In genomic region chr7:84237655-84238054, GRCm38 (mm10) we compare ENCODE assay signal across 17 mouse cellular contexts.
DNase-seq lines count a peak whose midpoint lies in the region; ATAC-seq and TF ChIP-seq lines count a peak whose summit lies in the region.
"Had no signal": no experiment of that assay in that cellular context is flagged by ENCODE, and none has a peak within 500 bp of the region (broad histone marks: within the 10 kb centered on the region; RNA-seq: fewer than 3 reads in every experiment).

No protein-coding gene starts in this region.

- H3K27me3 ChIP-seq in lung, embryonic 14.5 days (ENCODE audit: insufficient read depth, low read length) = no peaks in the 10 kb centered on the region
- H3K27me3 ChIP-seq in intestine, embryonic 16.5 days (replicated peaks; ENCODE audit: control insufficient read depth, insufficient read depth, low read length) = no peaks in the 10 kb centered on the region
- no peaks in the 10 kb centered on the region for H3K27me3 ChIP-seq in stomach, postnatal 0 days (ENCODE audit: control insufficient read depth, insufficient read depth, low read length)
- no peaks in the 10 kb centered on the region for H3K27me3 ChIP-seq in forebrain, embryonic 12.5 days
- H3K27me3 ChIP-seq: midbrain, embryonic 13.5 days had no signal

- no peak for TF ChIP-seq EP300 in stomach, postnatal 0 days (optimal IDR thresholded peaks at IDR 0.05)

- TF ChIP-seq CTCF in lung, embryonic 14.5 days (IDR thresholded peaks at IDR 0.05; ENCODE audit: low read depth) = no peak
- TF ChIP-seq CTCF in lung, adult 2 months (IDR thresholded peaks at IDR 0.05; ENCODE audit: insufficient read depth, low read length) = no peak
- TF ChIP-seq CTCF in stomach, postnatal 0 days (IDR thresholded peaks at IDR 0.05; ENCODE audit: low read depth) = no peak

- H3K36me3 ChIP-seq in lung, embryonic 14.5 days (ENCODE audit: insufficient read depth) = no peaks in the 10 kb centered on the region
- H3K36me3 ChIP-seq in intestine, embryonic 16.5 days (ENCODE audit: control insufficient read depth, insufficient read depth, low read length) = no peaks in the 10 kb centered on the region
- H3K36me3 ChIP-seq in stomach, postnatal 0 days (ENCODE audit: control insufficient read depth, insufficient read depth, low read length) = no peaks in the 10 kb centered on the region
- H3K36me3 ChIP-seq in forebrain, embryonic 12.5 days (replicated peaks) = no peaks in the 10 kb centered on the region
- H3K36me3 ChIP-seq: G1E; midbrain, embryonic 13.5 days had no signal

- peak; percentile 69; the same call in 1 of the 2 replicates for ATAC-seq in lung, embryonic 14.5 days (ENCODE audit: insufficient read depth)
- peak; percentile 71 for ATAC-seq in intestine, embryonic 16.5 days
- ATAC-seq in stomach, postnatal 0 days (ENCODE audit: low FRiP score, low TSS enrichment) = no peak
- ATAC-seq in forebrain, embryonic 12.5 days (ENCODE audit: low FRiP score) = no peak
- ATAC-seq: midbrain, embryonic 13.5 days had no signal

- no peak overlapping the region for H3K9ac ChIP-seq in lung, embryonic 14.5 days
- H3K9ac ChIP-seq in intestine, embryonic 16.5 days (ENCODE audit: low read depth, low read length) = no peak overlapping the region
- no peak overlapping the region for H3K9ac ChIP-seq in stomach, postnatal 0 days (ENCODE audit: low read length)
- H3K9ac ChIP-seq in forebrain, embryonic 12.5 days = no peak overlapping the region
- H3K9ac ChIP-seq: hindbrain, embryonic 14.5 days; midbrain, embryonic 13.5 days had no signal

- TF ChIP-seq POLR2A in lung, adult 2 months (IDR thresholded peaks at IDR 0.05; ENCODE audit: borderline replicate concordance, extremely low read depth, low read depth, low read length) = no peak

- no peaks in the 10 kb centered on the region for H3K9me3 ChIP-seq in lung, embryonic 14.5 days (ENCODE audit: low read depth, low read length)
- no peaks in the 10 kb centered on the region for H3K9me3 ChIP-seq in intestine, embryonic 16.5 days (ENCODE audit: control insufficient read depth, low read length)
- H3K9me3 ChIP-seq in stomach, postnatal 0 days (ENCODE audit: control insufficient read depth, low read length) = no peaks in the 10 kb centered on the region
- no peaks in the 10 kb centered on the region for H3K9me3 ChIP-seq in forebrain, embryonic 12.5 days
- H3K9me3 ChIP-seq: G1E; midbrain, embryonic 13.5 days had no signal

- H3K4me3 ChIP-seq in lung, embryonic 14.5 days (ENCODE audit: low read depth, low read length) = no peak overlapping the region
- H3K4me3 ChIP-seq in lung, adult 2 months (replicated peaks; ENCODE audit: extremely low read depth, low read depth, low read length) = no peak overlapping the region
- no peak overlapping the region for H3K4me3 ChIP-seq in intestine, embryonic 16.5 days (ENCODE audit: low read length)
- no peak overlapping the region for H3K4me3 ChIP-seq in stomach, postnatal 0 days (ENCODE audit: low read depth, low read length)
- H3K4me3 ChIP-seq in forebrain, embryonic 12.5 days (replicated peaks) = no peak overlapping the region
- H3K4me3 ChIP-seq: left cerebral cortex, adult 2 months; midbrain, embryonic 13.5 days had no signal

- no peak overlapping the region for H3K27ac ChIP-seq in lung, embryonic 14.5 days (ENCODE audit: low read depth)
- H3K27ac ChIP-seq in intestine, embryonic 16.5 days (ENCODE audit: low read length) = no peak overlapping the region
- H3K27ac ChIP-seq in stomach, postnatal 0 days (replicated peaks) = 0 out of 2 replicates have a peak overlapping the region, but pooled peaks have one; percentile 35
- no peak overlapping the region for H3K27ac ChIP-seq in forebrain, embryonic 12.5 days
- H3K27ac ChIP-seq: hindbrain, embryonic 14.5 days; left cerebral cortex, adult 2 months; midbrain, embryonic 13.5 days had no signal

- H3K4me2 ChIP-seq in lung, embryonic 14.5 days = no peak overlapping the region
- H3K4me2 ChIP-seq in intestine, embryonic 16.5 days (ENCODE audit: low read depth, low read length) = no peak overlapping the region
- no peak overlapping the region for H3K4me2 ChIP-seq in stomach, postnatal 0 days (replicated peaks; ENCODE audit: low read depth)
- H3K4me2 ChIP-seq in forebrain, embryonic 12.5 days = no peak overlapping the region
- H3K4me2 ChIP-seq: hindbrain, embryonic 14.5 days; midbrain, embryonic 13.5 days had no signal

- 41% methylated on average over 4 of the region's 4 CpGs for WGBS in lung, embryonic 14.5 days
- 38% methylated on average over 4 of the region's 4 CpGs for WGBS in lung, adult 2 months
- 27% methylated on average over 4 of the region's 4 CpGs for WGBS in intestine, embryonic 16.5 days
- 33% methylated on average over 4 of the region's 4 CpGs for WGBS in stomach, postnatal 0 days
- WGBS in forebrain, embryonic 12.5 days = 78% methylated on average over 4 of the region's 4 CpGs

- H3K4me1 ChIP-seq in lung, embryonic 14.5 days (ENCODE audit: insufficient read depth) = no peaks in the 10 kb centered on the region; the same call in 1 of the 2 replicates
- H3K4me1 ChIP-seq in lung, adult 2 months (ENCODE audit: control insufficient read depth, insufficient read depth, low read length) = peaks cover 5% of the 10 kb centered on the region; the same call in 1 of the 2 replicates
- H3K4me1 ChIP-seq in intestine, embryonic 16.5 days (ENCODE audit: control insufficient read depth, insufficient read depth, low read length) = peaks cover 8% of the 10 kb centered on the region
- no peaks in the 10 kb centered on the region for H3K4me1 ChIP-seq in stomach, postnatal 0 days (replicated peaks; ENCODE audit: control insufficient read depth, insufficient read depth)
- no peaks in the 10 kb centered on the region for H3K4me1 ChIP-seq in forebrain, embryonic 12.5 days

- peak; percentile 53 for DNase-seq in lung, embryonic 14.5 days
- DNase-seq in lung, adult 2 months = no peak
- DNase-seq in lung, postnatal 14 days = peak; percentile 33
- DNase-seq in stomach, postnatal 0 days (ENCODE audit: low spot score) = no peak
- DNase-seq in cerebellum, postnatal 14 days = no peak
- DNase-seq in heart, adult 8-10 months (ENCODE audit: low spot score) = no peak
- DNase-seq: adrenal gland, adult 2 months; cerebellum, adult 11-12 months; kidney, adult 2 months; right cerebral cortex, postnatal 4 days; thymus, adult 2 months had no signal

Comparison
In these comparisons a context has a peak if more than half of its experiments do, and no peak if none do; other contexts are left out.
1. DNase-seq: peak in lung, embryonic 14.5 days (single experiment) and lung, postnatal 14 days (single experiment); none in lung, adult 2 months (single experiment), stomach, postnatal 0 days (single experiment), cerebellum, postnatal 14 days (0 of 2) and heart, adult 8-10 months (single experiment).
2. ATAC-seq: peak in lung, embryonic 14.5 days (single experiment) and intestine, embryonic 16.5 days (single experiment); none in stomach, postnatal 0 days (single experiment) and forebrain, embryonic 12.5 days (single experiment).